Mouse (Mus musculus): Measurements from ENCODE around the gene Sorbs1. TPM values are rescaled to one million over a fixed set of nuclear protein-coding genes. Genes with fewer than 3 reads are reported as not detected.

The Sorbs1 gene
- polyA plus RNA-seq, 1 experiment from 2014 or later = 88.3 TPM

- no peak overlapping the region for H3K4me3 ChIP-seq (ENCODE audit: low read depth, low read length)
- no peaks in the 10 kb centered on the region for H3K9me3 ChIP-seq (ENCODE audit: control insufficient read depth, low read length)
- H3K4me2 ChIP-seq (ENCODE audit: low read length) = no peak overlapping the region
- H3K36me3 ChIP-seq (ENCODE audit: control insufficient read depth, insufficient read depth, low read length) = 0 out of 2 replicates have a peak, but pooled peaks cover 9% of the 10 kb centered on the region
- H3K27ac ChIP-seq (ENCODE audit: low read depth) = no peak overlapping the region
- H3K27me3 ChIP-seq (replicated peaks; ENCODE audit: control insufficient read depth, insufficient read depth, low read length) = no peaks in the 10 kb centered on the region
- H3K9ac ChIP-seq (ENCODE audit: low read length) = no peak overlapping the region
- no peak for DNase-seq (ENCODE audit: low spot score)
- WGBS = 61% methylated on average over 2 of the region's 2 CpGs
- no peak for ATAC-seq (replicated peaks; ENCODE audit: low FRiP score, low TSS enrichment, low read depth)
- H3K4me1 ChIP-seq (replicated peaks; ENCODE audit: control insufficient read depth, insufficient read depth, low read length) = 0 out of 2 replicates have a peak, but pooled peaks cover 7% of the 10 kb centered on the region
These were observed 164.9 kb downstream of the Sorbs1 start for GRCm38 (mm10) chr19:40348652-40349051.

DNA sequence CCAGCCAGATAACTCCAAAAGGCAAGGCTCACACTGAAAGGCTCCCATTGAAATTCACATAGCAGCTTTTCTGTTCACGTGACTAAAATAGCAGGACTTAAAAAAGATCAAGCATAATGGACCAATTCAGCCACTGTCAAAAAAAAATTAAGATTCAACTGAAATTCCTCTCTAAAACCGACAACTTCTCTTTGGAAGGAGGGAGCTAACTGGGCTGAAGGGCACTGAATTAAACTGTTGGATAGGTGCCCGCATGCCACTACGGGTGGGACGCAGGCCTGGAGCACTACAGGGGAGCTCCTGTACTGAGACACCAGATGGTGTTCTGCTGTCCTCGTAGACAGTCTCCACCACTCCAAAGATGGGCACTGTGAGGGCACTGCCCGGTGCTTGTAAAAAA, 165.4 kb downstream of the Sorbs1 start:
- no peak for ATAC-seq (replicated peaks; ENCODE audit: low FRiP score, low TSS enrichment, low read depth)
- Histone ChIP-seq H3K27ac (ENCODE audit: low read depth) (no peak overlapping the region), H3K4me3 (ENCODE audit: low read depth, low read length) (no peak overlapping the region), H3K9ac (ENCODE audit: low read length) (no peak overlapping the region), H3K4me2 (ENCODE audit: low read length) (no peak overlapping the region), H3K36me3 (ENCODE audit: control insufficient read depth, insufficient read depth, low read length) (0 out of 2 replicates have a peak, but pooled peaks cover 9% of the 10 kb centered on the region), H3K9me3 (ENCODE audit: control insufficient read depth, low read length) (no peaks in the 10 kb centered on the region), H3K27me3 (replicated peaks; ENCODE audit: control insufficient read depth, insufficient read depth, low read length) (no peaks in the 10 kb centered on the region), H3K4me1 (replicated peaks; ENCODE audit: control insufficient read depth, insufficient read depth, low read length) (0 out of 2 replicates have a peak, but pooled peaks cover 7% of the 10 kb centered on the region)
- DNase-seq (ENCODE audit: low spot score) = no peak
- WGBS = 78% methylated on average over 7 of the region's 7 CpGs

DNA sequence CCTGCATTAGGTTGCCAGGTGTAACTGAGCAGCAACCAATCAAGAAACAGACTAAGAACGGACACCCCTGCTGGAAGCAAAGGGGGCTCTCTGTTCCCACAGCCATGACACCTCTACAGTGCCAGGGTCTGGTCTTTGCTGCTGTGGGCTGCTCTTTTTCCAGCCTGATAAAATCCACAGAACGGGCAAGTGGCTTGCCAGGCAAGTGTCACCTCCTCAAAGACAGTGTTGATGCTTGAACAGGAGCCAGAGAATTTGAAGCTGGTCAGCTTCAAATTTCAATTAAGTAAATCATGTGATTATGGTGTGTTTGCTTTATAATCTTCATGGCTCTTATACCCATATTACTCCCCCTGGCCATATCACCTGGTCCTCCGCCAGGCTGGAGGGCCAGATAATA, 166.7 kb downstream of the Sorbs1 start:
- 0 out of 2 replicates have a peak, but pooled peaks cover 7% of the 10 kb centered on the region for H3K4me1 ChIP-seq (replicated peaks; ENCODE audit: control insufficient read depth, insufficient read depth, low read length)
- no peaks in the 10 kb centered on the region for H3K9me3 ChIP-seq (ENCODE audit: control insufficient read depth, low read length)
- no peak for DNase-seq (ENCODE audit: low spot score)
- no peak overlapping the region for H3K4me2 ChIP-seq (ENCODE audit: low read length)
- no peak overlapping the region for H3K27ac ChIP-seq (ENCODE audit: low read depth)
- 0 out of 2 replicates have a peak, but pooled peaks cover 9% of the 10 kb centered on the region for H3K36me3 ChIP-seq (ENCODE audit: control insufficient read depth, insufficient read depth, low read length)
- H3K27me3 ChIP-seq (replicated peaks; ENCODE audit: control insufficient read depth, insufficient read depth, low read length) = no peaks in the 10 kb centered on the region
- 79% methylated on average over 3 of the region's 3 CpGs for WGBS
- no peak for ATAC-seq (replicated peaks; ENCODE audit: low FRiP score, low TSS enrichment, low read depth)
- H3K4me3 ChIP-seq (ENCODE audit: low read depth, low read length) = no peak overlapping the region
- H3K9ac ChIP-seq (ENCODE audit: low read length) = no peak overlapping the region

- H3K27me3 ChIP-seq (replicated peaks; ENCODE audit: control insufficient read depth, insufficient read depth, low read length) = no peaks in the 10 kb centered on the region
- H3K27ac ChIP-seq (ENCODE audit: low read depth) = peak overlapping the region; percentile 74
- WGBS = 51% methylated on average over 5 of the region's 5 CpGs
- H3K4me1 ChIP-seq (replicated peaks; ENCODE audit: control insufficient read depth, insufficient read depth, low read length) = 0 out of 2 replicates have a peak, but pooled peaks cover 7% of the 10 kb centered on the region
- H3K4me3 ChIP-seq (ENCODE audit: low read depth, low read length) = no peak overlapping the region
- no peaks in the 10 kb centered on the region for H3K9me3 ChIP-seq (ENCODE audit: control insufficient read depth, low read length)
- ATAC-seq (replicated peaks; ENCODE audit: low FRiP score, low TSS enrichment, low read depth) (no peak), DNase-seq (ENCODE audit: low spot score) (no peak)
- H3K36me3 ChIP-seq (ENCODE audit: control insufficient read depth, insufficient read depth, low read length) = 0 out of 2 replicates have a peak, but pooled peaks cover 5% of the 10 kb centered on the region
- H3K9ac ChIP-seq (ENCODE audit: low read length) = no peak overlapping the region
- no peak overlapping the region for H3K4me2 ChIP-seq (ENCODE audit: low read length)
These were observed 167.2 kb downstream of the Sorbs1 start for GRCm38 (mm10) chr19:40346232-40346844.

GRCm38 (mm10) chr19:40345684-40346083, 167.9 kb downstream of the Sorbs1 start:
- H3K9ac ChIP-seq (ENCODE audit: low read length) = no peak overlapping the region
- H3K27me3 ChIP-seq (replicated peaks; ENCODE audit: control insufficient read depth, insufficient read depth, low read length) = no peaks in the 10 kb centered on the region
- DNase-seq (ENCODE audit: low spot score) (peak; percentile 67), ATAC-seq (replicated peaks; ENCODE audit: low FRiP score, low TSS enrichment, low read depth) (no peak)
- 16% methylated on average over 5 of the region's 5 CpGs for whole genome bisulfite sequencing
- H3K36me3 ChIP-seq (ENCODE audit: control insufficient read depth, insufficient read depth, low read length) = 0 out of 2 replicates have a peak, but pooled peaks cover 2% of the 10 kb centered on the region
- H3K9me3 ChIP-seq (ENCODE audit: control insufficient read depth, low read length) = no peaks in the 10 kb centered on the region
- H3K4me3 ChIP-seq (ENCODE audit: low read depth, low read length) = no peak overlapping the region
- H3K4me2 ChIP-seq (ENCODE audit: low read length) = no peak overlapping the region
- H3K4me1 ChIP-seq (replicated peaks; ENCODE audit: control insufficient read depth, insufficient read depth, low read length) = 0 out of 2 replicates have a peak, but pooled peaks cover 7% of the 10 kb centered on the region
- H3K27ac ChIP-seq (ENCODE audit: low read depth) = peak overlapping the region; percentile 74; the same call in 1 of the 2 replicates

GRCm38 (mm10) chr19:40343018-40343417, 170.6 kb downstream of the Sorbs1 start:
- peak; percentile 90 for DNase-seq (ENCODE audit: low spot score)
- ATAC-seq (replicated peaks; ENCODE audit: low FRiP score, low TSS enrichment, low read depth) = 0 out of 2 replicates have a peak, but pooled peaks have one; percentile 47
- WGBS = 13% methylated on average over 5 of the region's 5 CpGs
- 0 out of 2 replicates have a peak, but pooled peaks cover 2% of the 10 kb centered on the region for H3K36me3 ChIP-seq (ENCODE audit: control insufficient read depth, insufficient read depth, low read length)
- H3K4me2 ChIP-seq (ENCODE audit: low read length) = no peak overlapping the region
- no peaks in the 10 kb centered on the region for H3K27me3 ChIP-seq (replicated peaks; ENCODE audit: control insufficient read depth, insufficient read depth, low read length)
- H3K27ac ChIP-seq (ENCODE audit: low read depth) = no peak overlapping the region
- H3K9ac ChIP-seq (ENCODE audit: low read length) = no peak overlapping the region
- H3K4me3 ChIP-seq (ENCODE audit: low read depth, low read length) = no peak overlapping the region
- 0 out of 2 replicates have a peak, but pooled peaks cover 3% of the 10 kb centered on the region for H3K4me1 ChIP-seq (replicated peaks; ENCODE audit: control insufficient read depth, insufficient read depth, low read length)
- no peaks in the 10 kb centered on the region for H3K9me3 ChIP-seq (ENCODE audit: control insufficient read depth, low read length)

DNA sequence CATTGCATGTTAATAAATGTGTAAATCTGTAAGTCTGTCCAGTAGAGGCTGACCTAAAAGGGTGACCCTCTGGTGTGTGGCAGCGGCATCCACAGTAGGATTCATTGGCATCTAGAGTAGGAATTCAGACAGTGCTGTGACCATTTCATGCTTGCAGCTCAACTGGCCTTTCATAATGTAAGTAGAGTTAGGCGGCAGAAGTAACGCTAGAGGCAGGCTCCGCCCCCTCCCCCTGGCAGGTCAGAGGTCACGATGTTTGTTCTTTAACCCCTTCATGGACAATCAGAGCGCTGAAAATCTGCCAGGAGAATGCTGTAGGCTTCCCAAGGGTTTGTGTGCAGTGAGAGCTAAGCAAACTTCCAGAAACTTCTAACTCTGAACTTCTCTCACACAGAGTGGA, 172.4 kb downstream of the Sorbs1 start:
- no peak for DNase-seq (ENCODE audit: low spot score)
- Histone ChIP-seq H3K4me3 (ENCODE audit: low read depth, low read length) (no peak overlapping the region), H3K27ac (ENCODE audit: low read depth) (no peak overlapping the region), H3K9ac (ENCODE audit: low read length) (no peak overlapping the region), H3K4me1 (replicated peaks; ENCODE audit: control insufficient read depth, insufficient read depth, low read length) (no peaks in the 10 kb centered on the region), H3K9me3 (ENCODE audit: control insufficient read depth, low read length) (no peaks in the 10 kb centered on the region), H3K36me3 (ENCODE audit: control insufficient read depth, insufficient read depth, low read length) (no peaks in the 10 kb centered on the region), H3K4me2 (ENCODE audit: low read length) (no peak overlapping the region), H3K27me3 (replicated peaks; ENCODE audit: control insufficient read depth, insufficient read depth, low read length) (no peaks in the 10 kb centered on the region)
- ATAC-seq (replicated peaks; ENCODE audit: low FRiP score, low TSS enrichment, low read depth) = no peak
- WGBS = 24% methylated on average over 6 of the region's 6 CpGs

GRCm38 (mm10) chr19:40336694-40337093, 176.9 kb downstream of the Sorbs1 start:
- no peak for DNase-seq (ENCODE audit: low spot score)
- ATAC-seq (replicated peaks; ENCODE audit: low FRiP score, low TSS enrichment, low read depth) = no peak
- no peak overlapping the region for H3K4me3 ChIP-seq (ENCODE audit: low read depth, low read length)
- 70% methylated on average over 4 of the region's 4 CpGs for WGBS
- no peaks in the 10 kb centered on the region for H3K36me3 ChIP-seq (ENCODE audit: control insufficient read depth, insufficient read depth, low read length)
- no peak overlapping the region for H3K27ac ChIP-seq (ENCODE audit: low read depth)
- no peak overlapping the region for H3K9ac ChIP-seq (ENCODE audit: low read length)
- no peaks in the 10 kb centered on the region for H3K9me3 ChIP-seq (ENCODE audit: control insufficient read depth, low read length)
- no peaks in the 10 kb centered on the region for H3K27me3 ChIP-seq (replicated peaks; ENCODE audit: control insufficient read depth, insufficient read depth, low read length)
- no peaks in the 10 kb centered on the region for H3K4me1 ChIP-seq (replicated peaks; ENCODE audit: control insufficient read depth, insufficient read depth, low read length)
- no peak overlapping the region for H3K4me2 ChIP-seq (ENCODE audit: low read length)

- Histone ChIP-seq H3K4me2 (ENCODE audit: low read length) (no peak overlapping the region), H3K9ac (ENCODE audit: low read length) (no peak overlapping the region), H3K4me1 (replicated peaks; ENCODE audit: control insufficient read depth, insufficient read depth, low read length) (no peaks in the 10 kb centered on the region), H3K27ac (ENCODE audit: low read depth) (no peak overlapping the region), H3K4me3 (ENCODE audit: low read depth, low read length) (no peak overlapping the region), H3K36me3 (ENCODE audit: control insufficient read depth, insufficient read depth, low read length) (peaks cover 4% of the 10 kb centered on the region; the same call in 1 of the 2 replicates), H3K9me3 (ENCODE audit: control insufficient read depth, low read length) (no peaks in the 10 kb centered on the region), H3K27me3 (replicated peaks; ENCODE audit: control insufficient read depth, insufficient read depth, low read length) (no peaks in the 10 kb centered on the region)
- no peak for DNase-seq (ENCODE audit: low spot score)
- no peak for ATAC-seq (replicated peaks; ENCODE audit: low FRiP score, low TSS enrichment, low read depth)
- 54% methylated on average over 5 of the region's 5 CpGs for WGBS
These were observed 179.7 kb downstream of the Sorbs1 start for GRCm38 (mm10) chr19:40333905-40334304.
